In the genomic region with DNA sequence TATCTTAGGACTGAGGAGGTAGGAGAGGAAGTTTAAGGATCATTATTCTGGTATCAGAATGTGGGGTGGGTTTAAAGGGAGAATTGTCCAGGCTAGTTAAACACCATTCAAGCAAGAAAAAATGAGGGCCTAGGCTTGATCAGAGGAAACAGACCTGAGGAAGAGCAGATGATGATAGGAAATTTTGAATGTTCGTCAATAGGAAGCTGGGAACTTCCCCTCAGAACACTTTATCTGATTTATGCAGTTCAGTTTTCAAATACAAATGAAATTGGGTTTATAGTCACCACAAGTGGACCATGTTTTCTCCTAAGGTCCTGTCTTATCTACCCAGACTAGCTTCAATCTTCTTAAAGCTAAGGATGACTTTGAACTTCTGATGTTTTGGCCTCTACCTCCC, we compare ENCODE assay signal across 26 mouse cellular contexts. TPM values are rescaled to one million over a fixed set of nuclear protein-coding genes. Genes with fewer than 3 reads are reported as not detected.
DNase-seq lines count a peak whose midpoint lies in the region; ATAC-seq and TF ChIP-seq lines count a peak whose summit lies in the region.
"Had no signal": no experiment of that assay in that cellular context is flagged by ENCODE, and none has a peak within 500 bp of the region (broad histone marks: within the 10 kb centered on the region; RNA-seq: fewer than 3 reads in every experiment).

No protein-coding gene starts in this region.

- no peaks in the 10 kb centered on the region for H3K36me3 ChIP-seq in CH12.LX (replicated peaks in 1 of 2; ENCODE audit: control insufficient read depth in 1 of 2, insufficient read depth in 1 of 2, low read length in 1 of 2)
- H3K36me3 ChIP-seq in lung, postnatal 0 days (ENCODE audit: insufficient read depth, low read length), result no peaks in the 10 kb centered on the region
- H3K36me3 ChIP-seq: embryonic facial prominence, embryonic 10.5 days; embryonic facial prominence, embryonic 13.5 days; forebrain, embryonic 12.5 days; forebrain, embryonic 15.5 days; G1E; hindbrain, embryonic 12.5 days; hindbrain, embryonic 15.5 days had no signal

- H3K4me1 ChIP-seq in CH12.LX (ENCODE audit: control insufficient read depth in 1 of 2, insufficient read depth in 2 of 2), result peaks cover 3 to 7% of the 10 kb centered on the region in 2 experiments; a peak in 2 of 4 replicates
- no peaks in the 10 kb centered on the region for H3K4me1 ChIP-seq in lung, postnatal 0 days (ENCODE audit: insufficient read depth, low read depth, low read length)
- H3K4me1 ChIP-seq: embryonic facial prominence, embryonic 13.5 days; forebrain, embryonic 12.5 days; forebrain, embryonic 15.5 days; hindbrain, embryonic 12.5 days; hindbrain, embryonic 15.5 days had no signal

- TF ChIP-seq POLR2A in CH12.LX (IDR thresholded peaks at IDR 0.05; ENCODE audit: low read depth, low read length), result no peak

- no peaks in the 10 kb centered on the region for H3K27me3 ChIP-seq in CH12.LX (replicated peaks)
- no peaks in the 10 kb centered on the region for H3K27me3 ChIP-seq in lung, postnatal 0 days (replicated peaks; ENCODE audit: insufficient read depth, low read length)
- H3K27me3 ChIP-seq: embryonic facial prominence, embryonic 13.5 days; forebrain, embryonic 12.5 days; forebrain, embryonic 15.5 days; hindbrain, embryonic 12.5 days; hindbrain, embryonic 15.5 days had no signal

- no peak for TF ChIP-seq RAD21 in CH12.LX (IDR thresholded peaks at IDR 0.05; ENCODE audit: low read depth, low read length)

- TF ChIP-seq EP300 in CH12.LX (IDR thresholded peaks at IDR 0.05; ENCODE audit: low read length), result no peak
- TF ChIP-seq EP300 in lung, postnatal 0 days (IDR thresholded peaks at IDR 0.05), result no peak

- DNase-seq in CD4-positive helper T cell, adult 2 months (ENCODE audit: low read depth, low spot score), result peak; percentile 41
- DNase-seq in CH12.LX (ENCODE audit: extremely low read depth), result peak; percentile 17
- peak; percentile 47 for DNase-seq in induced T-regulatory cell, adult 2 months (ENCODE audit: low read depth)
- no peak for DNase-seq in retina, postnatal 1 day
- DNase-seq in lung, postnatal 0 days (ENCODE audit: low spot score), result no peak
- DNase-seq in heart, adult 18-20 months, result no peak
- no peak for DNase-seq in gastrocnemius, postnatal 14 days
- DNase-seq: adrenal gland, adult 8-10 months; adrenal gland, postnatal 25 days; cerebellum, adult 2 months; cerebellum, adult 9-11 months; cerebellum, postnatal 25 days; embryo, embryonic 11 days; gastrocnemius, postnatal 36 days; kidney, adult 18-20 months had no signal

- TF ChIP-seq CTCF in CH12.LX (conservative IDR thresholded peaks at IDR 0.05 in 1 of 2, IDR thresholded peaks at IDR 0.05 in 1 of 2; ENCODE audit: low read depth in 2 of 2, low read length in 2 of 2), result no peak
- TF ChIP-seq CTCF in lung, postnatal 0 days (IDR thresholded peaks at IDR 0.05), result no peak

- 43% methylated on average over 1 of the region's 1 CpGs for WGBS in lung, postnatal 0 days

- no peak overlapping the region for H3K4me3 ChIP-seq in CH12.LX (replicated peaks in 1 of 3; ENCODE audit: low read depth in 2 of 3, low read length in 2 of 3, poor library complexity in 1 of 3)
- no peak overlapping the region for H3K4me3 ChIP-seq in lung, postnatal 0 days (ENCODE audit: low read depth, low read length)
- H3K4me3 ChIP-seq: embryonic facial prominence, embryonic 10.5 days; embryonic facial prominence, embryonic 13.5 days; erythroblast, embryonic 14.5 days; forebrain, embryonic 12.5 days; forebrain, embryonic 15.5 days; hindbrain, embryonic 12.5 days; hindbrain, embryonic 15.5 days had no signal

- no peak overlapping the region for H3K27ac ChIP-seq in CH12.LX (ENCODE audit: insufficient read depth, low read depth)
- no peak overlapping the region for H3K27ac ChIP-seq in lung, postnatal 0 days (ENCODE audit: low read length)
- H3K27ac ChIP-seq: embryonic facial prominence, embryonic 10.5 days; embryonic facial prominence, embryonic 13.5 days; forebrain, embryonic 12.5 days; forebrain, embryonic 15.5 days; hindbrain, embryonic 12.5 days; hindbrain, embryonic 15.5 days had no signal

- H3K9me3 ChIP-seq in CH12.LX (replicated peaks; ENCODE audit: low read length), result peaks cover 5% of the 10 kb centered on the region
- H3K9me3 ChIP-seq in lung, postnatal 0 days (ENCODE audit: low read length), result no peaks in the 10 kb centered on the region
- H3K9me3 ChIP-seq: embryonic facial prominence, embryonic 10.5 days; embryonic facial prominence, embryonic 13.5 days; forebrain, embryonic 12.5 days; forebrain, embryonic 15.5 days; G1E; hindbrain, embryonic 12.5 days; hindbrain, embryonic 15.5 days had no signal

- H3K4me2 ChIP-seq in CH12.LX (ENCODE audit: insufficient read depth, low read depth, poor library complexity, severe bottlenecking), result no peak overlapping the region
- H3K4me2 ChIP-seq in lung, postnatal 0 days (replicated peaks; ENCODE audit: low read depth, low read length), result no peak overlapping the region
- H3K4me2 ChIP-seq: embryonic facial prominence, embryonic 13.5 days; forebrain, embryonic 12.5 days; forebrain, embryonic 15.5 days; heart, embryonic 11.5 days; hindbrain, embryonic 12.5 days; hindbrain, embryonic 15.5 days had no signal

- no peak for ATAC-seq in lung, postnatal 0 days
- ATAC-seq: forebrain, embryonic 15.5 days; intestine, embryonic 16.5 days had no signal

- in situ Hi-C loops in CH12.LX (cut with MboI; ENCODE audit: low pct_ligation_motif_present, low pct_unique_long_range_greater_than_20kb, low sequenced_read_pairs), result no loop called here

- H3K79me2 ChIP-seq in CH12.LX (replicated peaks; ENCODE audit: control insufficient read depth, extremely low read depth, insufficient read depth, poor library complexity, severe bottlenecking), result no peaks in the 10 kb centered on the region

- dilution Hi-C loops in CH12.LX (cut with MboI; ENCODE audit: extremely low pct_ligation_motif_present, extremely low pct_unique_long_range_greater_than_20kb, low sequenced_read_pairs), result no loop called here

- H3K9ac ChIP-seq in CH12.LX (ENCODE audit: insufficient read depth, low read depth), result no peak overlapping the region
- H3K9ac ChIP-seq in lung, postnatal 0 days (replicated peaks; ENCODE audit: low read depth), result no peak overlapping the region
- H3K9ac ChIP-seq: embryonic facial prominence, embryonic 13.5 days; forebrain, embryonic 12.5 days; forebrain, embryonic 15.5 days; hindbrain, embryonic 12.5 days; hindbrain, embryonic 15.5 days had no signal

- intact Hi-C loops in gastrocnemius, postnatal 14 days (cut with DNase I; ENCODE audit: low total_unique reads), result no loop called here

TF ChIP-seq in CH12.LX, 34 proteins besides CTCF, POLR2A, EP300 and RAD21:
- no peak for TF ChIP-seq ELF1 (IDR thresholded peaks at IDR 0.05; ENCODE audit: low read depth, low read length)
- TF ChIP-seq JUND (conservative IDR thresholded peaks at IDR 0.05; ENCODE audit: low read depth, low read length), result no peak
- TF ChIP-seq POLR2AphosphoS2 (IDR thresholded peaks at IDR 0.05; ENCODE audit: low read depth, low read length), result no peak
- TF ChIP-seq CHD2 (IDR thresholded peaks at IDR 0.05; ENCODE audit: low read length), result no peak
- TF ChIP-seq KAT2A (IDR thresholded peaks at IDR 0.05; ENCODE audit: insufficient replicate concordance, low read length), result no peak
- TF ChIP-seq BHLHE40 (IDR thresholded peaks at IDR 0.05; ENCODE audit: low read depth, low read length), result no peak
- no peak for TF ChIP-seq MEF2A (IDR thresholded peaks at IDR 0.05; ENCODE audit: borderline replicate concordance, low read depth, low read length)
- no peak for TF ChIP-seq USF2 (conservative IDR thresholded peaks at IDR 0.05; ENCODE audit: low read depth, low read length)

RNA-seq across cellular contexts. Expression of a gene that starts 31.1 kb away (rescaled TPM):
- total RNA-seq in CH12.LX (2012; rRNA removed), result 0.76 TPM in 2 replicates
- total RNA-seq in CH12.LX (2014; rRNA removed), result 1.7 and 2.8 TPM in 2 replicates
- polyA plus RNA-seq in CH12.LX (2012; ENCODE audit: insufficient read length, low read depth), result 0.97 and 1.1 TPM in 2 replicates
- 1.4 and 1.5 TPM in 2 replicates for polyA plus RNA-seq in lung, postnatal 0 days (2015; fragmentation: Nextera tagmentation; extraction: Ambion mirVana)
- under 1 TPM; 0.26 to 0.45 TPM for total RNA-seq in heart, adult 18-20 months (2021)
- under 1 TPM; 0.09 to 0.14 TPM for total RNA-seq in gastrocnemius, postnatal 14 days (2021)
- total RNA-seq: gastrocnemius, postnatal 36 days had no signal
- polyA plus RNA-seq: erythroblast, embryonic 14.5 days; G1E had no signal

RNA-seq across cellular contexts. Expression of a gene that starts 42.3 kb away (rescaled TPM):
- total RNA-seq in CH12.LX (2012; rRNA removed), result 1.5 and 1.6 TPM in 2 replicates
- total RNA-seq in CH12.LX (2014; rRNA removed), result not detected in 2 replicates
- not detected in 2 replicates for polyA plus RNA-seq in CH12.LX (2012; ENCODE audit: insufficient read length, low read depth)
- 0.74 TPM in 1 of 2 replicates, not detected in the other for polyA plus RNA-seq in lung, postnatal 0 days (2015; fragmentation: Nextera tagmentation; extraction: Ambion mirVana)
- total RNA-seq in heart, adult 18-20 months (2021), result not detected
- under 1 TPM in 1 of 2 experiments, not detected in 1; 0.91 TPM for total RNA-seq in gastrocnemius, postnatal 14 days (2021)
- total RNA-seq: adrenal gland, postnatal 25 days; gastrocnemius, postnatal 36 days had no signal
- polyA plus RNA-seq: brain, embryonic 14.5 days; cerebellum, adult 2 months; erythroblast, embryonic 14.5 days; forebrain, embryonic 15.5 days; G1E; hindbrain, embryonic 12.5 days had no signal

RNA-seq across cellular contexts. Expression of a gene that starts 49.2 kb away (rescaled TPM):
- total RNA-seq in CH12.LX (2012; rRNA removed), result 14.2 and 19.4 TPM in 2 replicates
- total RNA-seq in CH12.LX (2014; rRNA removed), result 42.7 and 44.9 TPM in 2 replicates
- 25.5 TPM in 2 replicates for polyA plus RNA-seq in CH12.LX (2012; ENCODE audit: insufficient read length, low read depth)
- 27.0 and 30.9 TPM in 2 replicates for polyA plus RNA-seq in lung, postnatal 0 days (2015; fragmentation: Nextera tagmentation; extraction: Ambion mirVana)
- 1 to 10 TPM; 3.0 to 5.2 TPM for total RNA-seq in heart, adult 18-20 months (2021)
- total RNA-seq in gastrocnemius, postnatal 14 days (2021), result 1 to 10 TPM; 5.9 to 6.0 TPM

RNA-seq across cellular contexts. Expression of a gene that starts 59.3 kb away (rescaled TPM):
- total RNA-seq in CH12.LX (2012; rRNA removed) (1.2 and 1.3 TPM in 2 replicates), CH12.LX (2014; rRNA removed) (2.2 TPM in 2 replicates)
- 1.3 TPM in 2 replicates for polyA plus RNA-seq in CH12.LX (2012; ENCODE audit: insufficient read length, low read depth)
- 2.1 and 2.4 TPM in 2 replicates for polyA plus RNA-seq in lung, postnatal 0 days (2015; fragmentation: Nextera tagmentation; extraction: Ambion mirVana)
- 1 to 10 TPM; 5.3 to 6.1 TPM for total RNA-seq in heart, adult 18-20 months (2021)
- 1 to 10 TPM; 2.7 to 3.1 TPM for total RNA-seq in gastrocnemius, postnatal 14 days (2021)
- polyA plus RNA-seq: erythroblast, embryonic 14.5 days had no signal

Comparison
In these comparisons a context has a peak if more than half of its experiments do, and no peak if none do; other contexts are left out.
1. DNase-seq: peak in CD4-positive helper T cell, adult 2 months (single experiment), CH12.LX (single experiment) and induced T-regulatory cell, adult 2 months (single experiment); none in retina, postnatal 1 day (single experiment), lung, postnatal 0 days (single experiment), heart, adult 18-20 months (0 of 2) and gastrocnemius, postnatal 14 days (single experiment).